Mouse (Mus musculus) right cerebral cortex, postnatal 25 days (tissue): Measurements from ENCODE around the gene Ccng2.

Experiments
- DNase-seq: peaks from one replicate; pipeline ENCODE4 v3.0.0; 2022

The Ccng2 gene

DNA sequence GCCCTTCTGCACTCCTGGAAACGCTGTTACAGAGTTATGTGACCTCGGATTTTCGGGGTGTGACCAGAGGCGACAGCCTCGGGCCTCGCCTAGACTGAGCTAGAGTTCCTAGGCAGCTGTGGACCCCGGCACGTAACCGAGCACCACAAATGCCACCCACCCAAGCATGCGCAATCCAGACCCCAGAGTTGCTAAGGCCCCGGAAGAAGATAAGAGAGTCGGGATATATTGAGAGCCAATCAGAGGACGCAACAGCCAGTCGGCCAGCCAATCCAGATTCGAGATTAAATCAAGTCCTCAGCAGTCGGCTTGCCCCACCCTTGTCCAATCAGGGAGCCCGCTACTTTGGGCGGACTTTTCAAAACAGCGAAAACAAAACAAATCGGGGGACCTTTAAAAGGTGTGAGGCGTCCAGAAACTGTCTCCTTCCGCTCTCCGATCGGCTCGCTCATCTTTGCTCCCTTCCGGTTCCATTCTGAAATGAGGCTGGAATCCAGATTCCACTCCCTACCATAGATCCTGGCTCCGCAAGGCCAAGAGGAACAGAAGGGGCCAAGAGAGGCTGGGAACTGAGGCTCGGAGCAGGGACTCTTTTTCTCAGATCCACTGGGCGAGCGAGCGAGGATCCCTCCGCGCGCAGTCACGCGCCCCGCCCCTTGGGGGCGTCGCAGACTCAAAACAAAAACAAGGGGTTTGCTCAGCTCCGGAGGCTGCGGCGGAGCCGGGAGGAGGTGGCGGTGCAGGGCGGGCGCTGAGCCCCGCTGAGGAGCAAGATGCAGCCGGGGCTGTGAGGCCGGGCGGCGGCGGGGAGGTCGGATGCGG, at the start of gene Ccng2:
Gene Ccng2 (plus strand): TSS at position 375 of the 822 bp plus-strand sequence.
- DNase-seq, result peak; percentile 93

DNA sequence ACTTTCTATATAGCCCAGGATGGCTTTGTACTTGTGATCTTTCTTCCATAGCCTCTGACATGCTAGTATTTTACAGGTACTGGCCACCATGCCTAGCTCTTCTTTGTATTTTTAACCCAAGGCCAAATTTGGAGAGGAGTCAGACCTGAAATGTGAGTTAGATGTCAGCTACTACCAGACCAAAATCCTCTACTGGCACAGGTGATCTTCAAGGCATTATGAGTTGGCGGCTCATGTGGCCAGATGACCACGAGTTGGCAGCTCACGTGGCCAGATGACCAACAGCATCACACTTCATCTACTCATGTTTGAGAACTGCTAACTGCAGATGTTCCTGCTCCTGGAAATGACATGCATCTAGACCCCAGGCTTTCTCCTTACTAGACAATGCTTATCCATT, 48.7 kb upstream of the Ccng2 start:
- DNase-seq, result no peak

DNA sequence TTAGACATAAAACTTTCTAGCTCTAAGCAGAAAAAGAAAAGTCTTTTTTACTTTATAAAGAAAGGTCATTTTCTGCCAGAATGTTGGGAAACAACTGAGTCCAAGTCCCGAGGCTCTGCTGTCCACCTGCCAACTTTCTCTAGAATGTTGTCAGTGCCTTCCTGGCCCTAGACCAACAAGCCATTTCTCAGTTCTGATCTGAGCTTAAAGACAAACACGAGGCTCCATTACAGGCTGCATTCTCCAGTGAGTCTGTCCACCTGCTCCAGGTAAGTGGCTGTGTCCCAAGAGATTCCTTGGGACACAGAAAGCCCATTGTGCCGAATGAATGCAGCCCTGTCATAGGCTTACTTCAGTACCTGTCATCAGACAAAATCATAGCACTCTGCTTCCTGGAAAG, 45.4 kb upstream of the Ccng2 start:
- DNase-seq, result no peak

DNA sequence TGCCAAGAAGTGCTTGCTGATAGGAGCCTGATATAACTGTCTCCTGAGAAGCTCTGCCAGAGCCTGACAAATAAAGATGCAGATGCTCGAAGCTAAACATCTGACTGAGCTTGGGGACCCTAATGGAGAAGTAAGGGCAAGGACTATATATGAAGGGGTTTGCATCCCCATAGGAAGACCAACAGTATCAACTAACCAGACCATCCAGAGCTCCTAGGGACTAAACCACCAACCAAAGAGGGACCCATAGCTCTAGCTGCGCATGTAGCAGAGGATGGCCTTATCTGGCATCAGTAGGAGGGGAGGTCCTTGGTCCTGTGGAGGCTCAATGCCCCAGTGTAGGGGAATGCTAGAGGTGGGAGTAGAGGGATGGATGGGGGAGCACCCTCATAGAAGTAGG, 42.5 kb upstream of the Ccng2 start:
- DNase-seq, result no peak

DNA sequence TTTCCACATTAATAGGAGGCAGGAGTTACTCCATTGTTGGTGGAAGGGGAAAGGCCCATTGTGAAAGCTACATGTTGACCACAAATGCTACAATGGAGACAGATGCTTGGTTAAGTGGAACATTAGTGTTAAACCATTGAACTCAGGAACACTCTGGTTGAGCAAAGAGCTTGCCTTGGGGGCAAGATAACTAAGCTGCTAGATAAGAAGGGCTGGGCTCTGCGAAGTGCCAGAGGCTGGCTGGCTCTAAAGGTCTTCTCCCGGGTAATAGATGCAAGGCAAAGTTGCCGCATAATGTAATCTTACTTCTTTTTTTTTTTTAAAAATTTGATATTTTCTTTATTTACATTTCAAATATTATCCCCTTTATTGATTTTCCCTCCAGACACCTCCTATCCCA, 39.9 kb upstream of the Ccng2 start:
- DNase-seq, result no peak

DNA sequence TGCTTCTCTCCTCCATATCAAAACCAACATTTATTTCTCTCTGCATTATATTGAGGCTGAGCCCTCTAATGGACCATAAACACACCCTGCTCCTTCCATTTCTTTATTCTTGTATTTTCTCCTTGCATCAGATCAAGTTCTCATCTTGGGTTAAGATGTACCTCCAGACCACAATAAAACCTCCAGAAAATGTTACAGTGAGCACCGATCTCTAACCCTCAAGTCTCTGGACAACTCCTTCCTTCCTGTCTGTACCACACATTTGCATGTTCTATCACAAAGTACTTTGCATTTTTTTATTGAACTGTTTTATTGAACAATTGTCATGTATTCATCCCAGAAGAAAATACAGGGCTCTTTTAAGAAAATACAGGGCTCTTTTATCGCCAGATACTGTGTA, 37.5 kb upstream of the Ccng2 start:
- no peak for DNase-seq

DNA sequence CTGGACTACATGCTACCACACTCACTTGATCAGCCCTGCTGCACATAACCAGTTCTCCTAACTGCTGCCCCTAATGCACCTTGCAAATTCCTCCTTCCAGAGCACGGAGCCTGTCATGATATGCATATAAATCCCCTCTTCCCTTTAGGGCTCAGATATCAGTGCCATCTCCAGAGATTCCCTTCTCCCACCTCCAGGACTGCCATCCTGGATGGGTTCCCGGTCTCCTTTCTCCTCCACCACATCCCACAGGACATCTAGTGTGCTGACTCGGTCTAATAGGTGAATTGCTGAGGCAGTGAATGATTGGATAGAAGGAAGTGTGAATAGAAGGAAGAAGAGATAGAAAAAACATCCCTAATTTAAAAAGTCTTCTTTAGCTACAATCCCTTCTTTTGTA, 35.3 kb upstream of the Ccng2 start:
- no peak for DNase-seq

DNA sequence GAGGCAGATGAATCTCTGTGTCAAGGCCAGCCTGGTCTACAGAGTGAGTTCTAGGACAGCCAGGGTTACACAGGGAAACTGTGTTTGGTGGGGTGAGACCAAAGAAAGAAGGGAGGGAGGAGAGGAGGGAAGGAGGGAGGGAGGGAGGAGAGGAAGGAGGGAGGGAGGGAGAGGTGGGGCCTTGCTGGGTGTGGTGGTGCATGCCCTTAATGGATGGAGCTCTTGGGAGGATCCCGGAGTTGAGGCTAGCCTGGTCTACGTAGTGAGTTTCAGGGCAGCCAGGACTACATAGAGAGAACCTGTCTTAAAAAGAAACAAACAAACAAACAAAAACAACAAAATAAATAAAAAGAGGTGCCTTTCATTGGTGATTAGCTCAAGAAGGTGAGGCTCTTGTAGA, 34.2 kb upstream of the Ccng2 start:
- DNase-seq, result no peak

DNA sequence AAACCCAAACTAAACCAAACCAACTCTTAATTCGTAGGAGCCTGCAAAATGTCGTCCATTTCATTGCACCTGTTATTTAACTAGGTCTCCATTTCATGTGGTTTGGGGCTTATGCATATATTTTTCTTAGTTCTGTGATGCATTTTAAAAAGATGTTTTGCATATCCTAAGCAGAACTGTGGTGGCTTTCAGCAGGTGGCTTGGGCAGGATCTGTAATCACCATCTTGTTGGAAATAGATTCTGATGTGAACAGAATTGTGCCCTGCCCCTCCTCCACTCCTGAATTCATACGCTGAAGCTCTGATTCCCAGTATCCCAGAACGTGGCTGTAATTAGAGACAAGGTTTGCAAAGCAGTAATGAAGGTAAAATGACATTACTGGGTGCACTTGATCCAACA, 32.9 kb upstream of the Ccng2 start:
- DNase-seq, result no peak

DNA sequence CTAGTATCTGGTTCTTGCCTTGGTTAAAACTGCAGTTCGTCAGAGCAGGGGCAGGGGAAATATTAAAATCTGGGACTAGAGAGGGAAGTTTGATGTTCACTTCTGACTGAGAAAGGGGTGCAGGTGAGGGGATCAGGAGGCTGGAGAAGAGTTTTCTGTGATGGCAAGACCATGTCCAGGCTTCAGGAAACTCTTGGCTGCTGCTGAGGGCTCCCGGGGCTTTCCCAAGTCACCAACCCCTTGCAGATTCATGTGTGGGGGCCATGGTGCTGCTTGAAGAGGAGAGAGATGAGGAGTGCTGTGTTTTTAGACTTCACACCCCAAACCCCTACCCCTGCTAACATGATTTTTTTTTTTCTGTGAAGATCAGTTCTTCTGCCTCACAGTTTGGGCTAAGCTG, 32.5 kb upstream of the Ccng2 start:
- DNase-seq, result no peak

DNA sequence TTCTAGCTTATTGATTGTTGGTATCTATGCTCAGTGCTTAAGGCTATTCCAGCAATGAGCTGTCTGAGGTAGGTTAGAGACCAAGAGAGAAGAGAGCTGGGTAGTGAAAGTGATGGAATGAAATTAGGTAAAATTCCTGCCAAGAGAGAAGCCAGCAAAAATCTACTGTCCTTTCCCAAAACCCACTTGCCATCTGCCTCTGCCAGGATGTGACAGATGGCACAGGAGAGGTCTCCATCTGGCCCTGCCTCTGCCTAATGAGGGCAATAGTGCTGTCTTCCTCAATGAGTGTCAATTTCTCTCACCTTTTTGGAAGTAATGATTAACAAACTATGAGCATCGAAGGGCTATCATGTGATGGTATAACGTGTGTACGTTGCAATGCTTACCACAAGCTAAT, 31.2 kb upstream of the Ccng2 start:
- no peak for DNase-seq

DNA sequence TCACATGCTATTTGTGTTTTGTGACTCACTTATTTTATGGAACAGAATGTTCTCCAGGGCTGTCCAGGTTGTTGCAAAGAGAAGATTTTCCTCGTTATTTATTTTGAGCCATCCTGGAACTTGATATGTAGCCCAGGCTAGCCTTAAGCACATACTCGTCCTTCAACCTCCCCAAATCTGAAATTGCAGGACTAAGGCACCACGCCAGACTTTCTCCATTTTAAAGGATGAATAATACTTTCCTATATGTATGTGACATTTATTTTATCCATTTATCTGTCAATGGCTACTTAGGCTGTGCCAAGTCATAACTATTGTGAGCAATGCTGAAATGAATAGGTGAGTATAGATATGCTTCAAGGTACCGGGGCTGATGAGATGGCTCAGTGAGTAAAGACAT, 30.5 kb upstream of the Ccng2 start:
- no peak for DNase-seq

DNA sequence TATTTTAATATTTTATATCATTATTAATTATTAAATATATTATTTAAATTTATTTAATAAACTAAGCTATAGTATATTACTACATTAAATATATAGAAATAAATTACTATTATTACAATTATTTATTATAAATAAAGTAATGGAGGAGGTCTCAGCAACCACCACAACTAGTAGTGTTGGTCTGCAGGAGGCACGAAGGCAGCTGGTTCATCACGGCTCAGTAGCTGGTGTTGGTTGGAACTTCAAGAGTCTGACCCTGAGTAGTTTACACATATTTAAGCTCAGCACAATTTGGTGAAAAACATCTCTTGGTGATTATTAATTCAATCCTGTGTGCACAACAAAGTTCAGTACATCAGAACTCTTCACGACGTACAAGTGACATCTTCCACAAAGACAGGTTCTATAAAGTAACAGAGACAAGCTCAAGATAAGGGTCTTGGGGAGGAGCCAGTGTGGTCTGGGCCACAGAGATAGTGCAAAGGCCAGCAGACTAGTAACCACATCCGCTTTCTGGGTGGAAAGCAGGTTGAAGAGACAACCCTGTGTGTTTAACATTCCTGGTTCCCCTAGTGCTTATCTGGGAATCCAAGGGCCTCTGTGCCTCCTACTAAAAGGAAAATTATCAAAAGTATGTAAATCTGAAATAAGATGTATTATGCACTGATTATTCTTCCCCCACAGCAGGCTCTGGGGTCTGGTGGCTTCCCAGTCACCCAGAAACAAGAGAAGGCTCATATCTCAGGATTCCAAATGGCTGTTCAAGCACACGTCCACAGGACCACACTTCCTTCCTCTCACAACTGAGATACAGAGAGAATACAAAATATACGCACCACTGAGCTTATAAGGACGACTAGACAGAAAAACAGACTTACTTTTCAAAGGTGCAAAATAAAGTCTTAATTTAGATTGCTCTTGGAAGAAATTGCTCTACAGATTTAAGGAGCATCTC, 27.2 kb upstream of the Ccng2 start:
- no peak for DNase-seq

DNA sequence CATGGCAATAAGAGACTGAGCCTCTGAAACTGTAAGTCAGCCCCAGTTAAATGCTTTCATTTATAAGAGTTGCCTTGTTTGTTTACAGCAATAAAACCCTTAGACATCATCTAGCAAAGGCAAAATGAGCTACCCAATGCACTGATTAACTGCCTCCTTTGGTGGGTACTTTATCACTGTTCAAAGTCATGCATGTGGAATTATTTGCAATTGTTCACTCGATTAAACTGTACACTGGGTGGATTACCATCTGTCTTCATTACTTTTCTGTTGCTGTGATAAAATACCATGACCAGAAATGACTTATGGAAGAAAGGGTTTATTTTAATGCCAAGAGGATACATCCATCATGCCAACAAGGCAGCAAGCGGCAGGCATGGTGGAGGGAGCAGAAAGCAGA, 21.8 kb upstream of the Ccng2 start:
- no peak for DNase-seq

DNA sequence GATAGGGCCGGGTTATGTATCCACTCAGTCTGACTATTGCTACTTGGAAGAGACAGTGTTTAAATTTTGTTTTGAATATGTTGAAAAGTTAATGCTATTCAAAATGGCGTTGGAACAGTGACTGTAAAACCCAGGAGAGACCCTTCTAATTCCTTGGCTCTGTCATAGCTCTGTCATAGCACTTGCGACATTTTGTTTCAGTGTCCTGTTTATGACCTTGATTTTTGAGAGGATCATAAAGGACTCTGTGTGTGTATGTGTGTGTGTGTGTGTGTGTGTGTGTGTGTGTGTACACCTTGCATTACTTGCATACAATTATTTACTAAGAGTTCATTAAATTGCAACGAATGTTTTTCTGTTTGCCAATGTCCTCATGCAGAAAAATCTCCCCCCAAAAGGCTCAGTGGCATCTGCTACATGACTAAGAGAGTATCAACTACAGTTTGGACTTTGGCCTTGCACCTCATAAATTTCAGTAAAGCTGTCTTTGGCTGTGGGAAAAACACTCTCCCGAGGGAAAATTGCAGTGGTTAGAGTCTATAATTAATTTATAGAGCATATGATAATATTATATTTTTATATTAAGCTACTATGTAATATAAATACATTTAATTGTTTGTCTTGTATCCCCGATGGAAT, 17.0 kb upstream of the Ccng2 start:
- no peak for DNase-seq

DNA sequence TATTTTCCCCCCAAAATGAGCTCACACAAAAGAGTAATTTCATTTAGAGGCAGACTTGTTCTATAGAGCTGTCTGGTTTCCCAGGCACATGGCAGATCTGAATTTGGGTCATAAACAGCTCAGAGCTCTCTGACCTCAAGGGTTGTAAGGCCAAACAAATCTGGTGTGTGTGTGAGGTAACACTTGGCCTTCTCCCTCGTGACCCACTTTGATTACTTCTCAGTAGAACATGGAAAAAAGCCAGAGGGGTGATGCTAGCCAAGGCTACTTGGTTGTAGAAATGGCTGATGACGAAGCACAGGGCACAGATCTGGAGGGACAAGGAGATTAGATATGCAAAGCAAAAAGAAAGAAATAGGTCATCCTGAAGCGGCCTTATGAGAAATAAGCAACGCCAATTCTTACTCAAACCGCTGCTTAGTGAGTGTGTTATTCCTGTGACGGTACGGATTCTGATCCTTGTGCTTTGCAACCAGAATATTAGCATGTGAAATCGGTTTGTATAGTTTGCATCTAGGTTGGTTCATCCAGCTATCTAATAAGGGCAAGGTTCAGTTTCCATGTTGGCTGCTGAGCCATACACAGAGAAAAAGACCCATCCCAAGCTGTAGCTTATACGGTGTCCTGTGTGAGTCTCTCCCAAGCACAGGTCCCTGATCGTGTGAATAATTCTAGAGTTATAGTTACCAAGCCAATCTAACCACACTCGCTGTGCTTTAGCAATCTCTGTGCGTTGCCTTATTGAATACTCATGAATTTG, 15.9 kb upstream of the Ccng2 start:
- no peak for DNase-seq

DNA sequence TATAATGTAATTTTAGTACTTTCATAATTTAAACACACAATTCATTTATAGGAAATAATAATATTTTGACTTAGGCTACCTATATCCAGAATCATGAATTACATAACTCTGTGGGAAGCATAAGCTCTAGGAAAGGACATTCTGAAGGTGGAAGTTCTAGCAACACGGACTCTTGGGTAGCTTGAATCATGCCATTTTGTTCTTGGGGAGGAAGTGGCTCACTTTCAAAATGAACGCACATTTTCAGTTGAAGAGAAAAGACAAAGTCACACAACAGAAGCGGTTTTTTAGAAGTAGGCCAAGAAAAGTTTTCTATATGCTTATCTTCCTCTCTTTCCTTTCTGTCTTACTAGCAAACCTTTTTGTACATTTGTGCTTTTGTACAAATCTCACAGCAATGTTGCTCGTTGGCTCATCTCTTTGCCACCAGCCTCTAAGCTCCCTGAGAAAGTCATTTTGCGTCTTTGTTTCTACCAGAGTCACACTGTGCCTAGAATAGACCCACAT, 11.2 kb upstream of the Ccng2 start:
- no peak for DNase-seq

DNA sequence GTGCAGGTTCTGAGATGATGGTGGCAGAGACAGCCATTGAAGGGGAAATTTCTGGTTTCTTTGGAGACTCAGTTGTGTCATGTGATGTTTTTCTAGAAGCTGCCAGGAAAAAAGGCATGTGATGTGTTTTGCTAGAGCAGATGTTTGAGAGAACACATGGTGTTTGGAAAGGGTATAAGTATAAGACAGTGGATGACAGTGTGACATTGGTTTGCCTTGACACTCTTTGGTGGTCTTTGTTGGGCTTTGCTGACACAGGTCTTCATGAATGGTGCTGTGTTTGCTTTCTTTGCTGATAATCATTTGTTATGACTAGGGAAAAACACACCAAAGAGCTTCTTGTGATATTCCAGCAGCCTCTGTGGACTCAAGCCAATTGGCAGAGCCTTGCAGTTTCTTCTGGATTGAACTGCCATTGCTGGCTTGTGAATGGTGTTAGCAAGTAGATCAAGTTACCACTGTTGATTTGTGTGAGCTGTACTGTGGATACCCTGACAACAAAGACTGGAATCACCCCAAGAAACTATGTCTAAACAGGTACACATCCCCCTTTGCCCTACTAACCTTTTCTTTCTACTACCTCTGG, 10.1 kb upstream of the Ccng2 start:
- DNase-seq, result no peak

DNA sequence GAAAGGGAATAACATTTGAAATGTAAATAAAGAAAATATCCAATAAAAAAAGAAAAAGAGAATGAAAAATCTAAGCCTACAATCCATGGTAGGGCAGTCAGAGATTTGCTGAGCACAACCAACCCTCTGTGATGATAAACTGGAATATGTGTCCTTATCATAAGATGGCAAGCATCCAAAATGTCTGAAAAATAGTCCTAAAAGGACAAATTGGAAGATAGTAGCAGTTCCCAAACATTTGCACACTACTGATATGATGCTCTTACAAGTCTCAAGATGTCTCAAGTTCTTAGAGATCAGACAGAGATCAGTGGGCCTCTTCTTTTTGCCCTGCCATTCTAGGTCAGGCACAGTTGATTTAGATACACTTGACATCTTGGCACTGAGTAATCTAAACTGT, 7.7 kb upstream of the Ccng2 start:
- DNase-seq, result no peak

DNA sequence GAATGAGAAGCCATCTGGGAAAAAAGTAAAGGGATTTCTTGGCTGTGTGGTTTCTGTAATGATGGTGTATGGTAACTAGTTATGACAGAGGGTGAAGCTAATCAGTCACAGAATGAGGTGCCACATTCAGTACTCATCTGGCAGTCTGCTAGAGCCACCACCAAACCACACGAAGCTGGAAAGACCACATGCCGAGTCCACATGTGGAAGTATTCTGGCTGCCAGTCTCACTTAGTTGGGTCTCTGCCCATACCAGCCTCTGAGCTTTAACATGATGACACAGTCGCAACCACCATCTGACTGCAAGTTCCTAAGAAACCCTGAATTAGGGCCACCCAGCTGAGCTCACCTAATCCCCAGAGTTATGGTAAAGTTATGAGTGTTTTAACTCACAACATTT, 6.1 kb upstream of the Ccng2 start:
- no peak for DNase-seq

DNA sequence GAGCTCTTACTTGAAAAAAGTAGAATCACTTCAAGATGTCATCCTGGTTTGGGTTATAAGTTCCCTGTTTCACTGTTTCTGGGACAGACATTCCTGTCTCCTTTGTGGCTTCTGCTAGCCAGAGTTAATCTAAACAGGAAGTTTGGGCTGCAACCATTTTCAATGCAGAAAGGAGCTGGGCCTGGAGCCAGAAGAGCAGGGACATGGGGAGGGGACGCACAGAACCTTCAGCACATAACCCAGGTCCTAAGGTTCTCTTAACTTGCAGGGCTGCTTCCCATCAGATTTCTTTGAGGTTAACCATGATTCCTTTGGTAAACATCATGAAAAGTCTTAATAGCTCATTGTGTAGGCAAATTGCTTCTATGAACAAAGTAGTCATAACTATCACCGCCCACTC, 4.3 kb upstream of the Ccng2 start:
- no peak for DNase-seq

DNA sequence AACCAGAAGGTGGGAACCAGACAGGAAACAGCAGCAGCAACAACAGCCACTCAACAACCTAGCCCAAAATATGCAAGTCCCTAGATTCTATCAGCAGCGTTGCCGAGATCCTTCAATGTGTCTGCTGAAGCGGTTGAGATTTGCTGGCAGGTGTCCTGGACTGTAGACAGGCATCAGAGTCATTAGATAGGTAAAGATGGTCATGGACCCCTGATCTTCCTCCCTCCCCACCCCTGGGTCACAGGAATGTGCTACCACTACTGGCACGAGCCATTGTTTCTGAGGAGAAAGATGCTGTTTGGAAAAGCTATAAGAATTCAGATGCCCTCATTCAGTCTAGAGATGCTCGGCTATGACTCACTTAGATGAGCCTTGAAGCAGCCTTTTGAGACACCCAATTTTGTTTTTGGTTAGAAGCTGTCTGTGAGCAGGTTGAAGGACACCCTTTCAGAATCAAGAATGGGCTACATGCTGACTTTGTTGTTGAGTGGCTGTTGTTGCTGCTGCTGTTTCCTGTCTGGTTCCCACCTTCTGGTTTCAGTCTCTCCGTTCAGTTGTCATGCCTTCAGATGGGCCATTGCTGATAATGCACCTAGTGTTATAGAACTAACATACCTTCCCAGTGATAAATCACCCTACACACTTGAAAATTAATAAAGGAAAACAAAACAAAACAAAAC, 3.5 kb upstream of the Ccng2 start:
- no peak for DNase-seq
